Mouse (Mus musculus) Muller cell, postnatal 12 days (primary cell): ENCODE measurements around the gene Cisd1.
A peak's percentile ranks its signal among the peaks of the same experiment; 100 is the strongest.

Experiments
- DNase-seq: peaks from one replicate; pipeline ENCODE4 v3.0.0-alpha.2; 2015; ENCODE audit errors: inconsistent ontology term

Gene Cisd1

DNA sequence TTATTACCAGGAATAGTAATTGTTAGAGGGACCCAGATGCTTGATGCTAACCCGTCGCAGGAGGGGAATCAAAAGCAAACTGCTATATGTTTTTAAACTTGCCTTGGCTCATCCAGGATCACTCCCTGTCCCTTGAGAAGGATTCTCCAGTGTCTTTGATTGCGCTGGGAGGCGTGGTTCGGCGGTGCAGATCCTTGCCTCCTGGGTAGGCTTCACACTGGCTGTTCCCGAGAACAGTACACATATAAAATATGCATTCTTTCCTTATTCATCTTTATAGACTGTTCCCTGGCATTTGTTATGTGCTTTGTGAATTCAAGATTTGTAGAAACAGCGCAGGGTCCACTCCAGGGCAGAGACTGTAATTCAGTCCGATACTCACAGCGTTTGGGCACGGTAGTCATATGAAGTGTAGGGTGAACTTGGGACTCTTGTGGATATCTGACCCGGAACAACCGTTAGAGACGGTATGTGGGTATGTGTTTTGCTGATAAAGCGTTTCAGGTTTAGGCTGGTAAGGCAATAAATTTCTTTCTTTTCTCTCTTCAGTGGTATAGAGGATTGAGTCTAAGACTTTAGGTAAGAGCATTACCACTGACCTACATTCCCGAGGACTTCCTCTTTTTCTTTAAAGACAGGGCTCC is 4.0 kb upstream of the Cisd1 start:
- no peak for DNase-seq

DNA sequence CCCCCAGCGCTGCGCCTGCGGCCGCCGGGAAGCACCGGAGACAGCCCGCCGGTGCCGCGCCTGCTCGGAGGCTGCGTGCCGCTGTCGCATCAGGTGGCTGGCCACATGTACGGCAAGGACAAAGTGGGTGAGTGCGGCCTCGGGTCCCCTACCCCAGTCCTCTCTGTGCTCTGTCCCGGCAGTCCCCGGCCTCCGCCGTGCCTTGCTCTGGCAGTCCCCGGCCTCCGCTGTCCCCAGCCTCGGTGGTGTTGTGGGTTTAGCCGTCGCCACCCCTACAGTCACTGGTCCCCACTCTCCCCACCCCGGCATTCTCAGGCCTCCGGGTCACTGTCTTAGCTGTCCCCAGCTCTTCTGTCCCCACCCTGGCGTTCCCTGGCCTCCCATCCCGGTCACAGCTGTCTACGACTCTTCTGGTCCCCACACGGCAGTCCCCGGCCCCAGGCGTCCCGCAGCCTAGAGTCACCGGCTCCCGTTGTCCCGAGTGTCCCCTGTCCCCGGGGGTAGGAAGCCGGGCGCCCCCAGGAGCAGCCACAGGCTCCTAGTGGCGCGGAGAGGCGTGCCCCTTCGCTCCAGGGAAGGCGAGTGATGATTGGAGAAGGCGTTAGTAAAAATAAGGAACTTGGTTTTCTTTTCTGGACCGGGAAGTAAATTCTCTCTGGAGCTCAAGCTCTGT is 3.3 kb upstream of the Cisd1 start:
- DNase-seq = peak; percentile 62

- DNase-seq = peak; percentile 98
These were observed 2.8 kb upstream of the Cisd1 start, which contains the start of gene Ipmk for GRCm38 (mm10) chr10:71347509-71347949. Gene Ipmk, plus strand, starts transcription at chr10:71347763.

DNA sequence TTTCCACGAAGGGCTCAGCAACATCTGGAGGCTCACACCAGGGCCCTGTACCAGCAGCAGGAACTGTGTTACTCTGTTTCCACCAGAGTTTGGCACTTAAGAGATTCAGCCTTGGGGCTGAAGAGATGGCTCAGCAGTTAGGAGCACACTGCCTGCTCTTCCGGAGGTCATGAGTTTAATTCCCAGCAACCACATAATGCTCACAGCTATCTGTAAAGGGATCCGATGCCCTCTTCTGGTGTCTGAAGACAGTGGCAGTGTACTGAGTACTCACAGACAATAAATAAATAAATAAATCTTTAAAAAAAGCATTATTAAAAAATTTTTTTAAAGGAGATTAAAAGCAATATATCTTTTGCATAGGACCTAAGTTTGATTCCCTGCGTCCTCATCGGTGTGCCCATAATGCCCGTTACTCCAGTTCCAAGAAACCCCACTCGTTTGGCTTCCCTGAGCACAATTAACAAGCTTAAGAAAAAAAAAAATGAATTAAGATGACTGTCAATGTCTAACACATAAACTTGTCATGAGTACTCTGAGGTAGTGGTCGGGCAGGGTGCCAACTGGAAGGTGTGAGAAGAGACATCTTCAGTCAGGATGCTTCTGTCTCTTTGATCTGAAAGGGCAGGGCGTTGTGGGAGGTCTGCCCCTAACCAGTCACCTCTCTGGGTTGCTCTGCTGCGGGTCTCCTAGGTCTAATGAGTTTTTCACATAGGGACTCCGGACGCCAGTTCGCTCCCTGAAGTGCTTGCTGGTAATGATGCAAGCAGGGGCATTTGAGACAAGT is 2.2 kb upstream of the Cisd1 start:
- DNase-seq = no peak

DNA sequence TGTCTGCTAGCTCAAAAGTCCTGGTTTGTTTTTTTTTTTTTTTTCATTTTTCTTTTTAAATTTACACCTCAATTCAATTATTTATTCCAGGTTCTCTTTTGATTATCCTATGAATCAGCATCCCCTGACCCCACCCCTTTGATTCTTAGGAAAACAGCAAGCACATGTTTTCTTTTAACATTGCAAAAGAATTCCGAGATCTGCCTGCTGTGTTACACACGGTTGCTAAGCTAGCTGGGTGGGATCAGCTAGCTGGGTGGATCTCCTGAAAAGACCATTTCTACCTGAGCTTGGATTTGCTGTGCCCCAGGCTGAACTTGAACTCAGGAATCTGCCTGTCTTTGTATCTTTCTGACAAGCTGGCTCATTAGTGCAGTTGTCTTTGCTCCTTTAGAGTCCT is 1.4 kb upstream of the Cisd1 start:
- DNase-seq = no peak

- no peak for DNase-seq
These were observed 1.0 kb downstream of the Cisd1 start for GRCm38 (mm10) chr10:71343567-71344265.

DNA sequence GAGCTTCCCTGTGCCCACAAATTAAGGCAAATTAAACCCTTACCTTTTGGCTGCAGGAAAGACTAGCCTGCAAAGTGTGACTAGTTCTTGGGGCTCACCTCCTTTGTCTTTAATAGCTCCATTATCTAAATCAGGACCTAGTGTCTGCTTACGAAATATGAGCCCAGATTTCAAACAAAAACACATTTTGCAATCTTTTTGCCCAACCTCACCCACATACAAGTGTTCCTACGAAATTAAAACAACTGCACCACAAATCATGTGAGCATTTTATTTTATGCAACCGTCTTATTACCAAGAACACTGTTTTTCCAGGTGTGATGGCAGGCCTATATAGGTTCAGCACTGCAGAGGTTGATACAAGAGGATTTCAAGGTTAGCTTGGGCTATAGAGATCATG is 1.6 kb downstream of the Cisd1 start:
- DNase-seq = no peak

GRCm38 (mm10) chr10:71342030-71342805 is 2.5 kb downstream of the Cisd1 start:
- no peak for DNase-seq

- DNase-seq = no peak
These were observed 3.5 kb downstream of the Cisd1 start for GRCm38 (mm10) chr10:71341290-71341689.

DNA sequence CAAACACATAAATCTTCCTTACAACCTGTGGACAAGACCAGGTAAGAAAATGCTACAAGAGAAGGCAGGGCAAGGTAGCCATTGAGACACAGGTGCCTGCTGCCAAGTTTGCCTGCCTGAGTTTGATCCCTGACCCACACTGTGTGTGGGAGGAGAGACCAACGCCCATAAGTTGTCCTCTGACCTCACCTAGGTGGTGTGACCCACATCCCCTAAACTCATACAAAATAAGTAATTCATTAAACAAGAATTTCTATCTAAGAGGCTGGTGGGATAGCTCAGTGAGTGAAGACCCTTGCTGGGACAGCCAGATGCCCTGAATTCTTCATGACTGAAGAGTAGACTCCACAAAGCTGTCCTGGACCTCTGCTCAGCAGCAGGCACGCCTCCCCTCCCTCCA is 4.6 kb downstream of the Cisd1 start:
- DNase-seq = no peak

DNA sequence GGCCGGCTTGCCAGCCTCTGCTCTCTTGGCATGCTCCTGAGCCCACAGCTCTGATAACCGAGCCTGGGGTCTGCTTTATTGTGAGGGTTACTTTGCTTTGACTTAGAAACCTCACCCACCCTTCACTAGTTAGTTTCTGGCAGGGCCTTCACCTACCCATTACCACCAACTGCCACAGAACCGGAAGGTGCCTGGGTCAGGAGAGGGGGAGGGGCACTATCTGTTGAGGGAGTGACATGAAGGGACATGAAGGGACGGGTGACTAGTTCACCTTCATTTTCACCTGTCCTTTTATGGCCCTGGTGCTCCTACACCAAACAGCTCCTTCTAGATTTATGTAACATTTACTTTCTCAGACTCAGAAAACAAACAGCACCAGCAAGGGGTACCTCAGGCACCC is 5.3 kb downstream of the Cisd1 start:
- no peak for DNase-seq

DNA sequence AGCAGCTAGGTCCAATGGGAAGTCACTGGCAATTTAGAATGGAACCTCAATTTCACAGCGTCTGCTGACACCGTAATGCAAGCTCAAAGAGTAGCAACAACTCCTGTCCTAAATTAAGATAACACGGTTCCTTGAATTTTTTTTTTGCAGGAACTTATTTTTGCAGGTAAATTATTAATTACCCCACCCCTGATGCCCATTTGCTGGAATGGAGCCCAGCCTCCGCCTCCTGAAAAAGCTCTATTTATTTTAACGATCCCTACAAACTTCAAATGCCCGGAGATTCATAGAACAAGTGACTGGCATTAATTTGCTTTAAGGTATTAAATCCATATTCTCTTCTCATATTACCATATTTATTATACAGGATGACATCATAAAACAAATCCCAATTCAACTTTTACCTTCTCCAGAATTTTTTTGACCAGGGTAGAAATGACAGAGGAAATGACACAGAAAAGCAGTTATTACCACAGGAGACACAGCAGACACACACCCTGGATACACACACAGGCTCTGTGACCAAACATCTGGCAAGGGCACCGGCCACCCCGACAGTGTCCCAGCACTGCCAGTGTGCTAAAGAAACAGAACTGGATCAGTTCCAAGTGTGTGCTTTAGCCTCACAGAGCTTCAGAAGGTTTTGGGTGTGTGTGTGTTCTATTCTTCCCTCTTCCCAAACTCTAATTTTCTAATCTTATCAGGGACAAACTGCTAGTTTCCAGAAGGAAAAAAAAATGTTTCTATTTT is 6.4 kb downstream of the Cisd1 start:
- no peak for DNase-seq

GRCm38 (mm10) chr10:71337733-71338132 is 7.0 kb downstream of the Cisd1 start:
- no peak for DNase-seq

GRCm38 (mm10) chr10:71332859-71333258 is 11.9 kb downstream of the Cisd1 start:
- DNase-seq = no peak

DNA sequence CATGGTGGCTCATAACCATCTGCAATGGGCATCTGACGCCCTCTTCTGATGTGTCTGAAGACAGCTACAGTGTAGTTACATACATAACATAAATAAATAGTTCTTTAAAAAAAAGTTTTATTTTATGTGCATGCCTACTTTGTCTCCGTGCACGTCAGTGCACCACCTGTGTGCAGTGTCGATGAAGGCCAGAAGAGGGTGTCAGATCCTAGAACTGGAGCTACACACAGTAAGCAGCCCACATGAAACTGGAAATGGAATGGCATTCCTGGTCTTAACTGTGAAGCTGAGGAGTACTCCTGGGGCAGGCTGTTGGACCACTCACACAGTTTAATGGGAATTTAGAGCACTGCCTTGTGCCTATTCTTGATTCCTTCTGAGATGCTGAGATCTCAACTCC is 12.4 kb downstream of the Cisd1 start:
- no peak for DNase-seq

- DNase-seq = no peak
These were observed 12.8 kb downstream of the Cisd1 start for GRCm38 (mm10) chr10:71331908-71332307.

GRCm38 (mm10) chr10:71330070-71330469 is 14.7 kb downstream of the Cisd1 start:
- no peak for DNase-seq

DNA sequence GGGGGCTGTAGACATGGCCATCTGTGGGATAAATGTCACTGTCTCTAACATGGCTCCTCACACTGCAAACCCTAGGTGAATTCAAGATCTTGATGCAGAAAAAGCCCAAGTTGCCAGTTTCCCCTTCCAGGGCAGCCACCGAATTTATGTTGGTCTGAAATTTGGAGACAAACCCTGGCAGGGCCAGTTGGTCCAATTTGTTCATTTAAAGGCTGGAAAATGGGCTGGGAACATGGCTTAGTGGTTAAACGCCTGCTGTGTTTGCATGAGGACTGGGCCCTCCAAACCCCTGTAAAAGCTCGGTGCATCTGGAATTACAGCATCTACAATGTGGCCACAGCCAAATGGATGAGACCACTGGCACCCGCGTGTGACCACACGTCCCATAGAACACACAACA is 15.5 kb downstream of the Cisd1 start:
- no peak for DNase-seq

DNA sequence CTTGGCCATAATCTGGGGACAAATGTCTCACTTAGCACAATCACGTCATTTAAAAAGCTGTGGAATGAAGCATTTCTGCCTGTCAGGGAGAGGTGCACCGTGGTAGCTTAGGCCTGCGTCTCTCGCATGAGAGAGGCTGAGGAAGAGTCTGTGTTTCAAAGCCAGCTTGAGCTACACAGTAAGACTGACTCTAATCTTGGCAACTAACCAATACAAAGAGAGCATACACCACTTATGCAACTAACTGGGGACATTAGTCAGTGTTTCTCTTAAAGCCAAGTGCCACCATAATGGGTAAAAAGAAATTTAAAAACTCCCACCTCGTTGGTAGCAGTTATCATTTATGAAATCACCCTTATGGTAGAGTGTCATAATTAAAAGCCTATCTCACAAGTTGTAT is 15.9 kb downstream of the Cisd1 start:
- no peak for DNase-seq

- no peak for DNase-seq
These were observed 16.4 kb downstream of the Cisd1 start for GRCm38 (mm10) chr10:71328382-71328781.

DNA sequence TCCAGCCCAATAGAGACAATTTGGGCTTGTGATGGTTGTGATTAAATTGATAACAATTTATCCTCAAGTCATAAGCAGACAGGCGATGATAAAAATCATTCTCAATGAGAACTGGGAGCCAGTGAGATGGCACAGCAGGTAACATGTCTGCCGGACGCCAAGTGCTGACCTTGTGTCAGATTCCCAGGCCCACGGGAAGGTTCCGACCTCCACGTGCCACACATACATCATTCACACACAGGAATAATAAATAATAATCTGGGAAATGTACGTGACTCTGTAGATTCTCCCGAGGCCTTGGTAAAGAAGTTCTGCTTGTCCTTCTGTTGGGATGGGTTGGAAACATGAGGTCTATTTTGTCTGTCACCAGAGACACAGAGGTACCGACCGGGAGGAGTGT is 17.4 kb downstream of the Cisd1 start:
- no peak for DNase-seq
